Mouse (Mus musculus): ENCODE measurements around the gene Lmo2. TPM values are rescaled to one million over a fixed set of nuclear protein-coding genes. Genes with fewer than 3 reads are reported as not detected.

Gene Lmo2
- total and polyA plus RNA-seq, 3 experiments: 119 to 255 (median 184) TPM

GRCm38 (mm10) chr2:103946892-103947291 is 10.9 kb upstream of the Lmo2 start:
- Histone ChIP-seq H3K4me3 (ENCODE audit: low read depth, low read length) (no peak overlapping the region), H3K9me3 (replicated peaks) (no peaks in the 10 kb centered on the region), H3K36me3 (replicated peaks) (no peaks in the 10 kb centered on the region), H3K4me1 (ENCODE audit: insufficient read depth, low read depth, low read length) (peaks cover 46% of the 10 kb centered on the region), H3K27me3 (ENCODE audit: insufficient read depth, low read length) (peaks cover 2% of the 10 kb centered on the region; the same call in 1 of the 2 replicates)
- DNase-seq (ENCODE audit: low spot score) (no peak), ATAC-seq (ENCODE audit: extremely low read depth, insufficient number of reproducible peaks, low FRiP score, poor library complexity, severe bottlenecking) (no peak)
- TF ChIP-seq TAL1 (conservative IDR thresholded peaks at IDR 0.05; ENCODE audit: low read depth, low read length) (no peak), GATA2 (IDR thresholded peaks at IDR 0.05; ENCODE audit: borderline replicate concordance, low read depth, low read length) (no peak), POLR2AphosphoS5 (IDR thresholded peaks at IDR 0.05; ENCODE audit: insufficient replicate concordance, low read depth, low read length) (no peak), GATA1 (IDR thresholded peaks at IDR 0.05; ENCODE audit: borderline replicate concordance, low read length) (no peak), CTCF (IDR thresholded peaks at IDR 0.05; ENCODE audit: low read depth, low read length) (no peak)

- H3K4me3 ChIP-seq (ENCODE audit: low read depth, low read length): no peak overlapping the region
- H3K27me3 ChIP-seq (ENCODE audit: insufficient read depth, low read length): peaks cover 2% of the 10 kb centered on the region; the same call in 1 of the 2 replicates
- DNase-seq (ENCODE audit: low spot score) (no peak), ATAC-seq (ENCODE audit: extremely low read depth, insufficient number of reproducible peaks, low FRiP score, poor library complexity, severe bottlenecking) (no peak)
- H3K9me3 ChIP-seq (replicated peaks): no peaks in the 10 kb centered on the region
- TF ChIP-seq GATA2 (IDR thresholded peaks at IDR 0.05; ENCODE audit: borderline replicate concordance, low read depth, low read length) (no peak), POLR2AphosphoS5 (IDR thresholded peaks at IDR 0.05; ENCODE audit: insufficient replicate concordance, low read depth, low read length) (no peak), GATA1 (IDR thresholded peaks at IDR 0.05; ENCODE audit: borderline replicate concordance, low read length) (no peak), TAL1 (conservative IDR thresholded peaks at IDR 0.05; ENCODE audit: low read depth, low read length) (no peak), CTCF (IDR thresholded peaks at IDR 0.05; ENCODE audit: low read depth, low read length) (no peak)
- H3K36me3 ChIP-seq (replicated peaks): no peaks in the 10 kb centered on the region
- peaks cover 43% of the 10 kb centered on the region for H3K4me1 ChIP-seq (ENCODE audit: insufficient read depth, low read depth, low read length)
Observed at GRCm38 (mm10) chr2:103947982-103948655, 9.7 kb upstream of the Lmo2 start.

GRCm38 (mm10) chr2:103953050-103953835 is 4.5 kb upstream of the Lmo2 start:
- ATAC-seq (ENCODE audit: extremely low read depth, insufficient number of reproducible peaks, low FRiP score, poor library complexity, severe bottlenecking) (no peak), DNase-seq (ENCODE audit: low spot score) (no peak)
- TF ChIP-seq CTCF (IDR thresholded peaks at IDR 0.05; ENCODE audit: low read depth, low read length) (no peak), POLR2AphosphoS5 (IDR thresholded peaks at IDR 0.05; ENCODE audit: insufficient replicate concordance, low read depth, low read length) (no peak), GATA1 (IDR thresholded peaks at IDR 0.05; ENCODE audit: borderline replicate concordance, low read length) (no peak), TAL1 (conservative IDR thresholded peaks at IDR 0.05; ENCODE audit: low read depth, low read length) (no peak), GATA2 (IDR thresholded peaks at IDR 0.05; ENCODE audit: borderline replicate concordance, low read depth, low read length) (no peak)
- H3K27me3 ChIP-seq (ENCODE audit: insufficient read depth, low read length): peaks cover 2% of the 10 kb centered on the region; the same call in 1 of the 2 replicates
- no peak overlapping the region for H3K4me3 ChIP-seq (ENCODE audit: low read depth, low read length)
- H3K4me1 ChIP-seq (ENCODE audit: insufficient read depth, low read depth, low read length): peaks cover 35% of the 10 kb centered on the region
- no peaks in the 10 kb centered on the region for H3K36me3 ChIP-seq (replicated peaks)
- no peaks in the 10 kb centered on the region for H3K9me3 ChIP-seq (replicated peaks)

GRCm38 (mm10) chr2:103955714-103956113 is 2.1 kb upstream of the Lmo2 start:
- H3K4me3 ChIP-seq (ENCODE audit: low read depth, low read length): no peak overlapping the region
- ATAC-seq (ENCODE audit: extremely low read depth, insufficient number of reproducible peaks, low FRiP score, poor library complexity, severe bottlenecking) (no peak), DNase-seq (ENCODE audit: low spot score) (no peak)
- TF ChIP-seq POLR2AphosphoS5 (IDR thresholded peaks at IDR 0.05; ENCODE audit: insufficient replicate concordance, low read depth, low read length): no peak
- no peak for TF ChIP-seq GATA2 (IDR thresholded peaks at IDR 0.05; ENCODE audit: borderline replicate concordance, low read depth, low read length)
- no peak for TF ChIP-seq CTCF (IDR thresholded peaks at IDR 0.05; ENCODE audit: low read depth, low read length)
- no peak for TF ChIP-seq GATA1 (IDR thresholded peaks at IDR 0.05; ENCODE audit: borderline replicate concordance, low read length)
- TF ChIP-seq TAL1 (conservative IDR thresholded peaks at IDR 0.05; ENCODE audit: low read depth, low read length): no peak
- peaks cover 50% of the 10 kb centered on the region for H3K4me1 ChIP-seq (ENCODE audit: insufficient read depth, low read depth, low read length)
- no peaks in the 10 kb centered on the region for H3K9me3 ChIP-seq (replicated peaks)
- no peaks in the 10 kb centered on the region for H3K36me3 ChIP-seq (replicated peaks)
- no peaks in the 10 kb centered on the region for H3K27me3 ChIP-seq (ENCODE audit: insufficient read depth, low read length)

GRCm38 (mm10) chr2:103956867-103957266 is 919 bp upstream of the Lmo2 start:
- H3K27me3 ChIP-seq (ENCODE audit: insufficient read depth, low read length): no peaks in the 10 kb centered on the region
- ATAC-seq (ENCODE audit: extremely low read depth, insufficient number of reproducible peaks, low FRiP score, poor library complexity, severe bottlenecking) (peak; percentile 48), DNase-seq (ENCODE audit: low spot score) (no peak)
- no peak for TF ChIP-seq POLR2AphosphoS5 (IDR thresholded peaks at IDR 0.05; ENCODE audit: insufficient replicate concordance, low read depth, low read length)
- peak; percentile 68 for TF ChIP-seq TAL1 (conservative IDR thresholded peaks at IDR 0.05; ENCODE audit: low read depth, low read length)
- no peak overlapping the region; the same call in 1 of the 2 replicates for H3K4me3 ChIP-seq (ENCODE audit: low read depth, low read length)
- no peaks in the 10 kb centered on the region for H3K9me3 ChIP-seq (replicated peaks)
- H3K4me1 ChIP-seq (ENCODE audit: insufficient read depth, low read depth, low read length): peaks cover 58% of the 10 kb centered on the region
- no peaks in the 10 kb centered on the region for H3K36me3 ChIP-seq (replicated peaks)

GRCm38 (mm10) chr2:103958634-103959033 is 848 bp downstream of the Lmo2 start:
- Histone ChIP-seq H3K36me3 (replicated peaks) (peaks cover 3% of the 10 kb centered on the region), H3K4me1 (ENCODE audit: insufficient read depth, low read depth, low read length) (peaks cover 69% of the 10 kb centered on the region), H3K4me3 (ENCODE audit: low read depth, low read length) (no peak overlapping the region), H3K27me3 (ENCODE audit: insufficient read depth, low read length) (no peaks in the 10 kb centered on the region), H3K9me3 (replicated peaks) (no peaks in the 10 kb centered on the region)
- DNase-seq (ENCODE audit: low spot score): no peak
- ATAC-seq (ENCODE audit: extremely low read depth, insufficient number of reproducible peaks, low FRiP score, poor library complexity, severe bottlenecking): no peak
- TF ChIP-seq GATA1 (IDR thresholded peaks at IDR 0.05; ENCODE audit: borderline replicate concordance, low read length) (no peak), POLR2AphosphoS5 (IDR thresholded peaks at IDR 0.05; ENCODE audit: insufficient replicate concordance, low read depth, low read length) (no peak), TAL1 (conservative IDR thresholded peaks at IDR 0.05; ENCODE audit: low read depth, low read length) (no peak), CTCF (IDR thresholded peaks at IDR 0.05; ENCODE audit: low read depth, low read length) (no peak), GATA2 (IDR thresholded peaks at IDR 0.05; ENCODE audit: borderline replicate concordance, low read depth, low read length) (no peak)

Data from G1E (cell line).